ENCODE assay signal across 8 mouse cellular contexts in the genomic region with DNA sequence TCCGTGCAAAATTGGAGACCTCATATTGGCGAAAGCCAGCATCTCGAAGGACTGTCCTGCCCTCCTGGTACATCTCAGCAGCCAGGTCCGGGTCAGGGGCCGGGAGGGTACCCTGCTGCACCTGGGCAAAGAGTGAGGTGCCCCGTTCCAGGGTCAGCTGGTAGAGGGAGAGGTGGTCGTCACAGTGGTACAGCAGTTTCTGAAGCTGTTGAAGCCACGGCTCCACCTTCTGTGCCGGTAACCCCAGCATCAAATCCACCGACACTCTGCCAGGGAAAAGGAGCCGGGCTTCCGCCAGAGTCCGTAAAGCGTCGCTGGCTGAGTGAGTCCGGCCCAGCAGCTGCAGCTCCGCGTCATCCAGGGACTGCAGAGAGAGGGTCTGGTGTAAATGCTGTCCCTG. TPM values are rescaled to one million over a fixed set of nuclear protein-coding genes. Genes with fewer than 3 reads are reported as not detected.
DNase-seq lines count a peak whose midpoint lies in the region; ATAC-seq and TF ChIP-seq lines count a peak whose summit lies in the region.

No protein-coding gene starts in this region.

- intact Hi-C loops in gastrocnemius, adult 2 months (cut with DNase I), result no loop called here

- ATAC-seq in intestine, embryonic 15.5 days, result no peak

- peak overlapping the region; percentile 14; the same call in 1 of the 2 replicates for H3K4me2 ChIP-seq in intestine, embryonic 15.5 days (replicated peaks)

- no peaks in the 10 kb centered on the region for H3K9me3 ChIP-seq in intestine, embryonic 15.5 days

- H3K27ac ChIP-seq in gastrocnemius, adult 2 months, result peak overlapping the region; percentile 75
- H3K27ac ChIP-seq in testis, adult 2 months (ENCODE audit: control insufficient read depth, insufficient read depth, low read depth, low read length), result no peak overlapping the region
- no peak overlapping the region for H3K27ac ChIP-seq in intestine, embryonic 15.5 days

- no peaks in the 10 kb centered on the region for H3K36me3 ChIP-seq in testis, adult 2 months (ENCODE audit: control insufficient read depth, insufficient read depth, low read length)
- no peaks in the 10 kb centered on the region for H3K36me3 ChIP-seq in intestine, embryonic 15.5 days

- TF ChIP-seq CTCF in gastrocnemius, adult 2 months (IDR thresholded peaks at IDR 0.05), result no peak
- TF ChIP-seq CTCF in testis, adult 2 months (IDR thresholded peaks at IDR 0.05; ENCODE audit: control insufficient read depth, insufficient read depth, insufficient replicate concordance, low read depth, low read length), result no peak

- no peak for TF ChIP-seq POLR2A in testis, adult 2 months (IDR thresholded peaks at IDR 0.05; ENCODE audit: control insufficient read depth, low read depth, low read length)

- no peaks in the 10 kb centered on the region for H3K27me3 ChIP-seq in testis, adult 2 months (ENCODE audit: control insufficient read depth, insufficient read depth, low read length)
- H3K27me3 ChIP-seq in intestine, embryonic 15.5 days (replicated peaks), result no peaks in the 10 kb centered on the region

- peaks cover 20% of the 10 kb centered on the region for H3K4me1 ChIP-seq in testis, adult 2 months (ENCODE audit: control insufficient read depth, insufficient read depth, low read length)
- peaks cover 11% of the 10 kb centered on the region for H3K4me1 ChIP-seq in intestine, embryonic 15.5 days (replicated peaks)

- H3K4me3 ChIP-seq in gastrocnemius, adult 2 months, result peak overlapping the region; percentile 66
- peak overlapping the region; percentile 36 for H3K4me3 ChIP-seq in testis, adult 2 months (ENCODE audit: control insufficient read depth, low read depth, low read length)
- H3K4me3 ChIP-seq in intestine, embryonic 15.5 days (replicated peaks), result no peak overlapping the region

- DNase-seq in gastrocnemius, adult 2 months, result peak; percentile 48
- no peak for DNase-seq in gastrocnemius, adult 8-10 months (ENCODE audit: low spot score in 2 of 2)
- no peak for DNase-seq in testis, postnatal 10 days (ENCODE audit: low spot score)
- DNase-seq in urinary bladder, adult 2 months (ENCODE audit: low spot score), result no peak
- DNase-seq in thymus, postnatal 10 days (ENCODE audit: low spot score in 2 of 2), result no peak
- DNase-seq in lung, postnatal 36 days, result no peak

- 60% methylated on average over 18 of the region's 18 CpGs for WGBS in intestine, embryonic 15.5 days

- H3K9ac ChIP-seq in intestine, embryonic 15.5 days, result no peak overlapping the region

RNA-seq across cellular contexts. Expression of a gene that starts 4.6 kb away (rescaled TPM):
- total RNA-seq in gastrocnemius, adult 2 months (2021), result 1 to 10 TPM; 2.9 to 4.1 TPM
- 1 to 10 TPM; 4.0 to 5.1 (median 4.4) TPM for total RNA-seq in gastrocnemius, adult 8-10 months (2022)
- polyA plus RNA-seq in testis, adult 2 months (2012; rRNA removed), result 5.1 and 5.4 TPM in 2 replicates
- polyA plus RNA-seq in intestine, embryonic 15.5 days (2015; fragmentation: Nextera tagmentation; extraction: Ambion mirVana), result 2.8 and 3.4 TPM in 2 replicates
- polyA plus RNA-seq in urinary bladder, adult 2 months (2012; rRNA removed), result 14.3 and 16.7 TPM in 2 replicates

RNA-seq across cellular contexts. Expression of a gene that starts 20.4 kb away (rescaled TPM):
- 10 to 100 TPM in 1 of 2 experiments, 1 to 10 TPM in 1; 9.5 to 69.2 TPM for total RNA-seq in gastrocnemius, adult 2 months (2021)
- total RNA-seq in gastrocnemius, adult 8-10 months (2022), result 10 to 100 TPM in 2 of 4 experiments, 1 to 10 TPM in 2; 3.0 to 32.8 (median 13.1) TPM
- 0.14 TPM in 1 of 2 replicates, not detected in the other for polyA plus RNA-seq in testis, adult 2 months (2012; rRNA removed)
- 1.0 and 1.4 TPM in 2 replicates for polyA plus RNA-seq in intestine, embryonic 15.5 days (2015; fragmentation: Nextera tagmentation; extraction: Ambion mirVana)
- polyA plus RNA-seq in urinary bladder, adult 2 months (2012; rRNA removed), result 0.17 and 0.29 TPM in 2 replicates

RNA-seq across cellular contexts. Expression of a gene that starts 22.9 kb away (rescaled TPM):
- not detected for total RNA-seq in gastrocnemius, adult 2 months (2021)
- total RNA-seq in gastrocnemius, adult 8-10 months (2022), result not detected
- polyA plus RNA-seq in testis, adult 2 months (2012; rRNA removed), result 193 and 197 TPM in 2 replicates
- polyA plus RNA-seq in intestine, embryonic 15.5 days (2015; fragmentation: Nextera tagmentation; extraction: Ambion mirVana), result 2.0 and 2.2 TPM in 2 replicates
- polyA plus RNA-seq in urinary bladder, adult 2 months (2012; rRNA removed), result 1.7 and 2.0 TPM in 2 replicates

RNA-seq across cellular contexts. Expression of a gene that starts 44.6 kb away (rescaled TPM):
- total RNA-seq in gastrocnemius, adult 2 months (2021), result under 1 TPM in 1 of 2 experiments, not detected in 1; 0.05 TPM
- under 1 TPM in 1 of 4 experiments, not detected in 3; 0.11 TPM for total RNA-seq in gastrocnemius, adult 8-10 months (2022)
- 1.7 and 1.8 TPM in 2 replicates for polyA plus RNA-seq in testis, adult 2 months (2012; rRNA removed)
- 2.1 and 3.3 TPM in 2 replicates for polyA plus RNA-seq in intestine, embryonic 15.5 days (2015; fragmentation: Nextera tagmentation; extraction: Ambion mirVana)
- 28.5 and 34.1 TPM in 2 replicates for polyA plus RNA-seq in urinary bladder, adult 2 months (2012; rRNA removed)

RNA-seq across cellular contexts. Expression of a gene that starts 57.2 kb away (rescaled TPM):
- 1 to 10 TPM; 1.6 to 3.6 TPM for total RNA-seq in gastrocnemius, adult 2 months (2021)
- total RNA-seq in gastrocnemius, adult 8-10 months (2022), result 1 to 10 TPM; 1.2 to 2.6 (median 1.9) TPM
- 7.0 and 8.3 TPM in 2 replicates for polyA plus RNA-seq in testis, adult 2 months (2012; rRNA removed)
- 3.0 and 4.2 TPM in 2 replicates for polyA plus RNA-seq in intestine, embryonic 15.5 days (2015; fragmentation: Nextera tagmentation; extraction: Ambion mirVana)
- 29.6 and 31.8 TPM in 2 replicates for polyA plus RNA-seq in urinary bladder, adult 2 months (2012; rRNA removed)

Comparison
In these comparisons a context has a peak if more than half of its experiments do, and no peak if none do; other contexts are left out.
1. RNA of a gene that starts 22.9 kb away (polyA plus RNA-seq): 193 to 197 TPM in testis, adult 2 months; 2.0 to 2.2 TPM in intestine, embryonic 15.5 days and 1.7 to 2.0 TPM in urinary bladder, adult 2 months; every median in the first group is over 10 times any median in the second.